Mouse (Mus musculus): ENCODE data around the gene Ttll5.

DNA sequence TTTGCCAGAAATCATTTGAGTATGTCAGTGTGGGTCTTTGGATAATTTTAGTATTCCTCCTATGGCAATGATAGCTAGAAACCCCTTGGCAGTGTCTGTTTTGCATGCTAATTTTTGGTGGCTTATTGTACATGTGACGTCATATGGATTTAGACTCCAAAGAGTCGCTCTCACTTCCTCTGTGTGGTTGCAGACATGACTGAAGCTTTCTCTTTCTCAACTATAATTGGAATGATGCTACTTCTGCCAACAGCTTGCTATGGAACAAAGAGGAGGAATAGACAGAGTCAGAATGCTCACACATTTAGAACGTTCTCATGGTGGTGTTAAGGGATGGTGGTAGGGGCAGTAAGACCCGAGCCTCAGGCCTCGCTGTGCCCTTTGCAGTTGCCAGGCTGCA, 155.5 kb downstream of the Ttll5 start:
- TF ChIP-seq CTCF (IDR thresholded peaks at IDR 0.05; ENCODE audit: extremely low read depth, insufficient read length, insufficient replicate concordance, low read depth, low read length) (no peak), POLR2A (IDR thresholded peaks at IDR 0.05; ENCODE audit: low read depth, low read length) (no peak)

All from small intestine, adult 2 months (tissue).